Mouse (Mus musculus) bone marrow, adult 2 months (tissue): Measurements from ENCODE around the gene En2. TPM values are rescaled to one million over a fixed set of nuclear protein-coding genes. Genes with fewer than 3 reads are reported as not detected.

Experiments
- H3K27ac ChIP-seq: fragments of 200-500 bp; 2 replicates; pipeline ENCODE4 v1.5.1; 2012; ENCODE audit warnings: low read depth, mild to moderate bottlenecking, control low read depth, inconsistent platforms, low read length; ENCODE audit not compliant: control insufficient read depth, poor library complexity, insufficient read depth
- H3K4me1 ChIP-seq: fragments of 200-500 bp; 2 replicates; pipeline ENCODE4 v1.6.1; 2011; ENCODE audit warnings: low read length; ENCODE audit not compliant: control insufficient read depth, insufficient read depth
- H3K4me3 ChIP-seq: fragments of 200-500 bp; replicated peaks from 2 replicates; pipeline ENCODE3; 2011; ENCODE audit warnings: mild to moderate bottlenecking, low read depth, low read length, control low read depth; ENCODE audit not compliant: control insufficient read depth
- CTCF ChIP-seq: fragments of 200-500 bp; IDR thresholded peaks from 2 replicates; pipeline ENCODE4 v1.5.1; 2011; ENCODE audit warnings: low read length, control low read depth; ENCODE audit not compliant: control insufficient read depth, insufficient read depth
- POLR2A ChIP-seq: fragments of 200-500 bp; IDR thresholded peaks from 2 replicates; pipeline ENCODE4 v1.6.1; 2011; ENCODE audit warnings: low read depth, mild to moderate bottlenecking, control low read depth, low read length, borderline replicate concordance; ENCODE audit not compliant: control insufficient read depth
- WGBS: fragments of 180-500 bp; shearing (Covaris S2); methylation state at CpG from one replicate; pipeline ENCODE4 v1.1.7; 2018; 5-methylcytosine and 5-hydroxymethylcytosine counted together
- polyA plus RNA-seq: library from polyadenylated mRNA; stranded (reverse); fragments of >200 nt; gene quantifications from 2 replicates; pipeline ENCODE4 v1.2.4, GENCODE M21; 2011; ENCODE audit warnings: low replicate concordance; ENCODE audit not compliant: missing spikeins, insufficient read depth, insufficient read length

Gene En2
- polyA plus RNA-seq, 1 experiment = not detected

DNA sequence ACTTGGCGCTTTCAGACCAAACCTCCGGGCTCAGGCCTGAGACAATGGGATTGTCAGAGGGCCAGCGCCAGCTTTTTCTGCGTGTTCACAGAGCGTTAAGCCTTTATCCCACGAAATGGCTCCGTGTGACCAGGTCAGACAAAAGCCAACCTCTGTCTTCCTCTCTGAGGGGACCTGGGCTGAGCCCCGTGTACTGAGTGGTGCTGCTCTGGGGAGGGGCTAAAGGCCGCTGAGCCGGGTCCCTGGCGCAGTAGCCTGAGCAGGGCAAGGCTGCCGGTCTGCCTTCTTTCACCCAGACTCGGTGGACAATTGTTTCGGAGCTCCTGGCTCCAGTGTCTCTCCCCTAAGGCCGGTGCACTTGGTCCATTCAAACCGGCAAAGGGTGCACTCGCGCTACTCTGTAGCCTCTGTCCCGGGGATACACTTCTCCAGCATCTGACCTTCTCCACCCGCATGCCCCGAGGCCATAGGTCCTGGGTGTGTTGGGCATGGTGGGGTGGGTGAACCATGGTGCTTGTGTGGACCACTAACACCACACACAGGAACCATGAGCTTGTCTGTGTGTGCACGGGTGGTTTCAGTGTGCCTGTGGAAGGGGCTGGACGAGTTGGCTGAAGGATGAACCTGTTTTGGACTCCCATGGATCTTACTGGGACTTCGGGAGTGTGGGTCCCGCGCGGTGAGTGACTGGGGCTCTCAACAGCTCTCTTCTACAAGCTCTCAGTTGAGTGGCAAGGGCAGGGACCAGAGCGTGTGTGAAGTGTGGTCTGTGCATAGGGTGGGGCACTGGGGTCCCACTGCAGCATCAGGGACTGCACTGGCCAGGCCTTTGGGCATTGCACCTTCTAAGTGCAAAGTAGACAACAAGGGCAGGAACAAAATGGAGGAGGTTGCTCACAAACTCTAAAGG lies 40.9 kb upstream of the En2 start:
- Histone ChIP-seq H3K4me1 (no peaks in the 10 kb centered on the region; the same call in 1 of the 2 replicates), H3K4me3 (no peak overlapping the region), H3K27ac (no peak overlapping the region)
- WGBS = 11% methylated on average over 28 of the region's 28 CpGs
- TF ChIP-seq POLR2A = no peak
- TF ChIP-seq CTCF = no peak

DNA sequence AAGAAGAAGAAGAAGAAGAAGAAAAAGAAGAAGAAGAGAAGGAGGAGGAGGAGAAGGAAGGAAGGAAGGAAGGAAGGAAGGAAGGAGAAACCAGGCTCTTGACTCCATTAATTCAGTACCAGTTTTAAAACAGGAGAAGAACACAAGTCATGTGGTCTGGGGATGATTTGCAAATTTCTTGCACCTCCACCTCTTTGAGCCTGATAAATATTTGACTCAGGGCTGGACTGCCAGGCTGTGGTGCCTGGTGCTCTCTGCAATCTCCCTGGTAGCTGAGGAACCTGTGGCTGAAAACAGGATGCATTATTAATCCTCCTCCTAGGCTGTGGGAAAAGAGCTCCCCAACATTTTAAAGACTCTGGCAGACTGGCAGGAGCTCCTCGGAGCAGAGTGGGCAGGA lies 36.6 kb upstream of the En2 start:
- H3K4me3 ChIP-seq = no peak overlapping the region
- no peak overlapping the region for H3K27ac ChIP-seq
- WGBS = 38% methylated on average over 1 of the region's 1 CpGs
- no peaks in the 10 kb centered on the region; the same call in 1 of the 2 replicates for H3K4me1 ChIP-seq
- no peak for TF ChIP-seq POLR2A
- TF ChIP-seq CTCF = no peak

GRCm38 (mm10) chr5:28132231-28132630 lies 33.3 kb upstream of the En2 start:
- Histone ChIP-seq H3K4me3 (no peak overlapping the region), H3K4me1 (no peaks in the 10 kb centered on the region; the same call in 1 of the 2 replicates), H3K27ac (no peak overlapping the region)
- 72% methylated on average over 5 of the region's 5 CpGs for WGBS
- TF ChIP-seq POLR2A (no peak), CTCF (no peak)

DNA sequence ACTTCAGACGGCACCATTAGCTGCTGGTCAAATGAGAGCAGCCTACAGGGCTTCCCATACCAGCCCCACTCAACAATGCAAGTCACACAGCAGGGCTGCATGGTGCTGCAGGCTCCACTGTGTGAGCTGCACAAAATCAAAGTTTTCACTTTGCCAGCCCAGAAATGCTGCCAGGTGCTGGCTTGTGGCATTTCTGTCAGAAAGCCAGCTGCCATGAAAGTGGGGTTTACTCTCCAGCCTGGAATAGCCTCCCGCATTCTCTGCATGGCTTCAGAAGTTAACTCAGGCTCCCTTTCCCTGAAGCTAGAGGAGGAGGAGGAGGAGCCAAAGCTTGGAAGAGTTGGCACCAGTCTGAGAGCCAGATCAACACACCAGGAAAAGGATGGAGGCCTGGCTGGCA lies 29.1 kb upstream of the En2 start:
- WGBS = 49% methylated on average over 2 of the region's 2 CpGs
- Histone ChIP-seq H3K27ac (no peak overlapping the region; the same call in 1 of the 2 replicates), H3K4me1 (no peaks in the 10 kb centered on the region), H3K4me3 (no peak overlapping the region)
- TF ChIP-seq POLR2A (no peak), CTCF (no peak)

DNA sequence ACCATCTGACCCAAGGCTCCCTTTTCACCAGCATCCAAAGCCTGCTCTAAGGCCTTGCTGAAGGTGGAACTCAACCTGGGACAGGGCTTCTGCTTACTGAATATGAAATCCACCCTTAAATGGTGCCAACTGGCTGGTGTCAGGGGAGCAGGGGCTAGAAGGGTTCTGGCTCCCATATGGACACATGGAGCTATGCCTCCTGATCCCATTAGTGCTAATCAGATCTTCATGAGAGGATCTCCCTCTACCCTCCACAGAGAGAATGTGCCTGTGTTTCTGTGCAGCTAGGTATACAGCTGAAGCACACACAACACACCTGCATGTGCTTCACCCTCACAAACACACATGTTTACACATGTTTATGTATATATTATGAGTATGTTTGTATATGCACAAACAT lies 20.9 kb upstream of the En2 start:
- TF ChIP-seq POLR2A (no peak), CTCF (no peak)
- Histone ChIP-seq H3K4me1 (no peaks in the 10 kb centered on the region), H3K4me3 (no peak overlapping the region), H3K27ac (no peak overlapping the region)

DNA sequence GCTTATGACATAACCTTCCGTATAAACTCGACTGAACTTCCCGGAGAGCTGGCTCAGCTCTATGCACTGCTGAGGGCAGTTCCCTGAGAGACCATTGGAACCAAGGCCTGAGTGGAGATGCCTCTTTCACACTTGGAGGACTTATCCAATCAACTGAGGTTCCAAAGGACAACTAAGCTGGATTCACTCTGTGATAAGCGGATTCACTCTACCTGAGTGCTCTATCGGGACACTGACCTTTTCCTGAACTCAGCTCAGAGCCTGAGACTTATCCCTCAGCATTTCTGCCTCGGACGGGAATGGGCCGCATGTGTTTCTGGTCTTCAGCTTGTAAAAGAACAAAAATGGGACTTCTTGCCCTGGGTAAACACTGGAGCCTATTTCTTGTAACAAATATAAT lies 19.5 kb upstream of the En2 start:
- Histone ChIP-seq H3K4me1 (no peaks in the 10 kb centered on the region), H3K4me3 (no peak overlapping the region), H3K27ac (no peak overlapping the region)
- 82% methylated on average over 8 of the region's 8 CpGs for WGBS
- TF ChIP-seq POLR2A (no peak), CTCF (no peak)

DNA sequence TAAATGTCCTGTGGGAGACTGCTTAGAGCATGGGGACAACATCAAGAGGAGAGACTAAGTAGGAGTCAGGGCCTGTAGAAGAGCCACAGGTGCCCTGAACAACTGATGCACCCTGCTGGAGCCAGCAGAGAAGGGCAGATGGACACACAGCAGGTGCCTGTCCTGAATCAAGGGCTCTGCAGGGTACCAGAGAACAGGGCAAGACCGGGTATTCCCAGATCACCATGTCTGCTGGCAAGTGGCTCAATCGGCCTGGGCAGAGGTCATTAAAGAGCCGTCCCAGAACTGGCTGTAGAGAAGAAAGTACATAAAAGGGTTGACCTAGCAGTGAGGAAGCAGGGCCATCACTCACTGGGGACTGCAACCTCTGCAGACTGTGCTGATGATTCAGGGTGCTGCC lies 17.0 kb upstream of the En2 start:
- Histone ChIP-seq H3K27ac (no peak overlapping the region), H3K4me3 (no peak overlapping the region), H3K4me1 (no peaks in the 10 kb centered on the region)
- TF ChIP-seq POLR2A (no peak), CTCF (no peak)
- 38% methylated on average over 3 of the region's 3 CpGs for WGBS

DNA sequence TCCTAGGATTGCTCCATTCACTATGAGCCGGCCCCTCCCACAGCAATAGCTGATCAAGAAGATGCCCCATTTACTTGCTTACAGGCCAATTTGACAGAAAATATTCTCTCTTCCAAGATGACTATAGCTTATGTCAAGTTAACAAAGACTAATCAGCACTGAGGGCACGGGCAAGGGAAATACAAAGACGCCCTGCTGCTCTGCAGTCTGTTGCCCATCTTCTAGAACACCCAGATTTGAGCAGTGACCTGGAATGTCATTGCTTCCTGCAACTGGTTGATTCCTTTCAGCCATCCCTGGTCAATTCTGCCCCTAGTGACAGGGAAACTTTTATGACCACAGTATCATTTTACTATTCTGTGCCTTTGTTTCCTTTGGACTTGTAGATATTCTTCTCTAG lies 16.1 kb upstream of the En2 start:
- TF ChIP-seq CTCF (no peak), POLR2A (no peak)
- WGBS = 74% methylated on average over 3 of the region's 3 CpGs
- Histone ChIP-seq H3K27ac (no peak overlapping the region), H3K4me1 (no peaks in the 10 kb centered on the region), H3K4me3 (no peak overlapping the region)
